Mouse (Mus musculus) small intestine, adult 2 months (tissue): Measurements from ENCODE around the gene Tmem19. TPM values are rescaled to one million over a fixed set of nuclear protein-coding genes. Genes with fewer than 3 reads are reported as not detected.

Experiments
- H3K27ac ChIP-seq: fragments of 200-500 bp; 2 replicates; pipeline ENCODE4 v1.5.1; 2012; ENCODE audit warnings: low read depth, low read length, control low read depth, inconsistent platforms; ENCODE audit not compliant: insufficient read depth
- H3K27me3 ChIP-seq: fragments of 200-500 bp; 2 replicates; pipeline ENCODE4 v1.6.1; 2012; ENCODE audit warnings: mild to moderate bottlenecking, moderate library complexity, low read length, inconsistent platforms; ENCODE audit not compliant: control insufficient read depth, insufficient read depth
- H3K36me3 ChIP-seq: fragments of 200-500 bp; 2 replicates; pipeline ENCODE4 v1.6.1; 2012; ENCODE audit warnings: mild to moderate bottlenecking, low read length, control low read depth, inconsistent platforms; ENCODE audit not compliant: control insufficient read depth, insufficient read depth
- H3K4me1 ChIP-seq: fragments of 200-500 bp; 2 replicates; pipeline ENCODE4 v1.6.1; 2012; ENCODE audit warnings: low read length, inconsistent platforms, mixed read lengths; ENCODE audit not compliant: control insufficient read depth, insufficient read depth, insufficient read length
- H3K4me3 ChIP-seq: fragments of 200-500 bp; 2 replicates; pipeline ENCODE4 v1.5.1; 2012; ENCODE audit warnings: low read depth, mild to moderate bottlenecking, control low read depth, inconsistent platforms, low read length, moderate library complexity
- CTCF ChIP-seq: fragments of 200-500 bp; IDR thresholded peaks from 2 replicates; pipeline ENCODE4 v1.5.1; 2012; ENCODE audit warnings: low read depth, mild to moderate bottlenecking, control low read depth, inconsistent platforms, low read length, moderate library complexity, mixed read lengths; ENCODE audit not compliant: insufficient replicate concordance, insufficient read length; ENCODE audit errors: extremely low read depth
- POLR2A ChIP-seq: fragments of 200-500 bp; IDR thresholded peaks from 2 replicates; pipeline ENCODE4 v1.6.1; 2012; ENCODE audit warnings: low read depth, mild to moderate bottlenecking, control low read depth, inconsistent platforms, low read length, moderate library complexity
- WGBS: fragments of 180-500 bp; shearing (Covaris S2); methylation state at CpG from one replicate; pipeline ENCODE4 v1.1.7; 2018; 5-methylcytosine and 5-hydroxymethylcytosine counted together
- polyA plus RNA-seq: library from polyadenylated mRNA; depleted of rRNA; stranded (reverse); fragments of >200 nt; gene quantifications from 2 replicates; pipeline ENCODE4 v1.2.3, GENCODE M21; 2012

Tmem19 gene
- polyA plus RNA-seq, 1 experiment: 29.9 TPM

GRCm38 (mm10) chr10:115384221-115385017 lies 22.1 kb upstream of the Tmem19 start, which contains the start of the genes Thap2 and Zfc3h1:
Thap2 (minus strand) TSS chr10:115384443.
Zfc3h1 (plus strand) TSS chr10:115384959.
- peaks cover 2% of the 10 kb centered on the region for H3K36me3 ChIP-seq
- H3K27me3 ChIP-seq: no peaks in the 10 kb centered on the region
- TF ChIP-seq CTCF: peak; percentile 62; the same call in 1 of the 2 replicates
- TF ChIP-seq POLR2A: peak; percentile 94
- H3K27ac ChIP-seq: peak within 1 kb of the TSS; percentile 91
- WGBS: under 1% methylated on average over 65 of the region's 65 CpGs
- peaks cover 5% of the 10 kb centered on the region for H3K4me1 ChIP-seq
- peak within 1 kb of the TSS; percentile 92 for H3K4me3 ChIP-seq

- under 1% methylated on average over 15 of the region's 15 CpGs for WGBS
- H3K4me3 ChIP-seq: peak overlapping the region; percentile 92
These were observed 21.4 kb upstream of the Tmem19 start for GRCm38 (mm10) chr10:115383644-115384220.

GRCm38 (mm10) chr10:115382846-115383643 lies 20.7 kb upstream of the Tmem19 start:
- 25% methylated on average over 12 of the region's 12 CpGs for WGBS
- H3K4me3 ChIP-seq: no peak overlapping the region
- H3K27ac ChIP-seq: peak overlapping the region; percentile 2; the same call in 1 of the 2 replicates
- TF ChIP-seq POLR2A (no peak), CTCF (no peak)
- peaks cover 4% of the 10 kb centered on the region for H3K4me1 ChIP-seq
- H3K27me3 ChIP-seq: no peaks in the 10 kb centered on the region
- H3K36me3 ChIP-seq: no peaks in the 10 kb centered on the region

More at GRCm38 (mm10) chr10:115383644-115384220, 21.4 kb upstream of the Tmem19 start:
- TF ChIP-seq CTCF: no peak
- 0 out of 2 replicates have a peak, but pooled peaks have one; percentile 33 for TF ChIP-seq POLR2A
- peaks cover 2% of the 10 kb centered on the region for H3K36me3 ChIP-seq
- H3K4me1 ChIP-seq: peaks cover 5% of the 10 kb centered on the region
- no peaks in the 10 kb centered on the region for H3K27me3 ChIP-seq
- H3K27ac ChIP-seq: peak overlapping the region; percentile 91

GRCm38 (mm10) chr10:115381506-115382084 lies 19.3 kb upstream of the Tmem19 start:
- WGBS: 90% methylated on average over 2 of the region's 2 CpGs
- Histone ChIP-seq H3K27ac (no peak overlapping the region), H3K4me1 (peaks cover 2% of the 10 kb centered on the region), H3K4me3 (no peak overlapping the region), H3K36me3 (peaks cover 3% of the 10 kb centered on the region; the same call in 1 of the 2 replicates), H3K27me3 (no peaks in the 10 kb centered on the region)
- TF ChIP-seq POLR2A: no peak
- no peak for TF ChIP-seq CTCF

GRCm38 (mm10) chr10:115363151-115363550 lies 850 bp upstream of the Tmem19 start:
- TF ChIP-seq POLR2A (no peak), CTCF (no peak)
- peaks cover 15% of the 10 kb centered on the region for H3K4me1 ChIP-seq
- H3K27ac ChIP-seq: peak overlapping the region; percentile 97; the same call in 1 of the 2 replicates
- 70% methylated on average over 4 of the region's 4 CpGs for WGBS
- peaks cover 2% of the 10 kb centered on the region; the same call in 1 of the 2 replicates for H3K36me3 ChIP-seq
- no peaks in the 10 kb centered on the region for H3K27me3 ChIP-seq
- H3K4me3 ChIP-seq: no peak overlapping the region

- Histone ChIP-seq H3K4me3 (peak overlapping the region; percentile 93), H3K36me3 (peaks cover 3% of the 10 kb centered on the region; the same call in 1 of the 2 replicates), H3K27me3 (no peaks in the 10 kb centered on the region), H3K4me1 (peaks cover 17% of the 10 kb centered on the region), H3K27ac (peak overlapping the region; percentile 97)
- 3% methylated on average over 9 of the region's 9 CpGs for whole genome bisulfite sequencing
- no peak for TF ChIP-seq POLR2A
- TF ChIP-seq CTCF: no peak
These were observed 293 bp upstream of the Tmem19 start for GRCm38 (mm10) chr10:115362623-115362964.
